Mouse (Mus musculus): ENCODE measurements around the gene Rimkla.
"Not testable (repeated sequence)": the region's sequence is repeated elsewhere in the genome, so short reads cannot be mapped to it uniquely, and the experiment has no call there.

Gene Rimkla

DNA sequence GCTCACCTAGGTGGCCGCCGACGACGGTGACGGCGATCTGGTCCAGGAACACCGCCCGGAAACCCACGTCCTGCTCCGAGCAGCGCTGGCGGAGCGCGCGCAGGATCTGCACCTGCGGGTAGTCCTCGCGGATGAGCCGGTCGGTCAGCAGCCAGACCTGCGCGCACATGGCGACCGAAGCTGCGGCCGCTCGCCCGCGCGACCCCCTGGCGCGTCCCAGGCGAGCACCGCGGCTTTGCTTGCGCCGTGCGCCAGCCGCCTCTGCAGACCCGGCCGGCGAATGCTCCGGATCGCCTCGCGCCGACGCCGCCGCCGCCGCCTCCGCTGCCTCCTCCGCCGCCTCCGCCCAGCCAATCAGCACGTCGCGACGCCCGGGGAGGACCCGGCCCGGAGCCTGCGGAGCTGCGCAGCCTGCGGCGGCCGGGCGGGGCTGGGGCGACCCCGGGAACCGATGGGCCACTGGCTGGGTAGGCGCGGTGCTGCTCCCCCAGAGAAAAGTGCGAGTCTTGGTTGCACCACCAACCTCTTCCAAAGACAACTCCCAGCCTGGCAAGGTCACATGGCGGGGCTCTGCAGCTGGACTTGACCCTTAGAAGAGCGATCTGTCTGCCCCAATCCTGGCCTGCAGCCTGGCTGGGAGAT, at the start of gene Rimkla:
Gene Rimkla, minus strand, starts transcription at position 338 of the 642 bp plus-strand sequence.
- DNase-seq: peak; percentile 79 to 85

GRCm38 (mm10) chr4:119540533-119540890, 48.1 kb upstream of the Rimkla start:
- no peak for DNase-seq

DNA sequence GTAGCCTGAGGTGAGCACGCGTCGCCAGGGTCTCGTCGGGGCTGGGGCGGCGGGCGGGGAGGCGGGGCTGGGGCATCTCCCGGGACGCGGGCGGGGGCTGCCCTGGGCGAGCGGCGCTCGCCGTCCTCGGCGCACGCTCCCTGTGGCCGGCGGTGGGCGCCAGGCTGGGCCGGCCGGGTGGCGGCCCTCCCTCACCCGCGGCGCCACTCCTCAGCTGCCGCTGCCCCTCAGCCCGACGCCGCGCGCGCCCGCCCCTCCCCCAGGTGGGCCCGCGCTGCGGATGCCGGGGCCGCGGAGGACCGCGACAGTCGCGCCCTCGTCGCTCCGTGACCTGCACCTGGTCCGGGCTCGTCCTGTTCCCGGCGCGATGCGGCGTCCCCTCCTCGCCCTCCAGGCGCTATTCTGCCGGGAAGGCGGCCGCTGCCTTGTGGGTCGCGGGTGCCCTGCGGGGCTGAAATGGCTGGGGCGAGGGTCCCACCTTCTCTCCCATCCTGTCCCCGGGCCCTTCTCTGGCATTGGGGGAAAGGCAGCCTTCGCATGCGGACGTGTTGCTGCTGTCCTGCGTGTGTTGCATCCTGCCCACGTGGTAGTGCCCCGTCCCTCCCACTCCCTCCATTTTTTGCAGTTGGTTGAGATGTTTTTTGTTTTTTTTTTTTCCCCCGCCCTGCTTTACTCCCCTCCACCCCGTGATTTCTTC, 47.6 kb upstream of the Rimkla start:
- peak in 1 of 2 experiments; percentile 48 for DNase-seq

- peak; percentile 93 to 95 for DNase-seq
Measured at GRCm38 (mm10) chr4:119539031-119539824, 46.8 kb upstream of the Rimkla start, which contains the start of gene Frg2f1. Gene Frg2f1 (minus strand): TSS chr4:119539529.

DNA sequence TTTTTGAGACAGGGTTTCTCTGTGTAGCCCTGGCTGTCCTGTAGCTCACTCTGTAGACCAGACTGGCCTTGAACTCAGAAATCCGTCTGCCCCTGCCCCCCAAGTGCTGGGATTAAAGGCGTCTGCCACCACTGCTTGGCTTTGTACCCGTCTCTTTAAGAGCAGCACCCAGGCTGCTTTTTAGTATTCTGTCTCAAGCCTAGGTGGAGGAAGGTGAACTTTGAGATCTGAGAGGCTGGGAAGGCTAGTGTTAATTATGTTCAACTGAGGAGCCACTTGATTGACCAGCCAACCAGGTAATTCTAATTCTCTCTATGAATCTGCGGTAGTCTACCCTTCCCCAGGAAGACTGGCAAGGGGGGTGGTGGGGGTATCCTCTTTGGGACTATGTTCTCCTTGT, 45.0 kb upstream of the Rimkla start:
- no peak for DNase-seq

DNA sequence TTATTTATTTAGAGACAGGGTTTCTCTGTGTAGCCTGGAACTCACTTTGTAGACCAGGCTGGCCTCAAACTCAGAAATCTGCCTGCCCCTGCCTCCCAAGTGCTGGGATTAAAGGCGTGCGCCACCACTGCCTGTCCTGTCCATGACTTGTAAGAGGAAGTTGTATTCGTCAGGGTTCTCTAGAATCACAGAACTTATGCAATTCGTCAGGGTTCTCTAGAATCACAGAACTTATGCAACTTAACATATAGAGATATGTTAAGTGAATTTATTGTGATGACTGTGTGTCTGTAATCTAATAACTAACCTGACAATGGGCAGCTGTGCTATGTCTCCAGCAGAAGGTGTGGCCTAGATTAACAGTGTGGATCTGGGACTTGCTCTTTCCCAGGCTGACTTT, 44.2 kb upstream of the Rimkla start, which contains the start of gene Foxj3:
Gene Foxj3, plus strand, starts transcription at position 390 of the 400 bp plus-strand sequence.
- DNase-seq: not testable (repeated sequence)

- no peak for DNase-seq
Measured at GRCm38 (mm10) chr4:119535103-119535502, 42.7 kb upstream of the Rimkla start.

- DNase-seq: peak in 1 of 2 experiments; percentile 32
Measured at GRCm38 (mm10) chr4:119531813-119532212, 39.4 kb upstream of the Rimkla start.

- DNase-seq: no peak
Measured at GRCm38 (mm10) chr4:119526329-119526845, 34.0 kb upstream of the Rimkla start.

GRCm38 (mm10) chr4:119524466-119524865, 32.0 kb upstream of the Rimkla start:
- no peak for DNase-seq

- no peak for DNase-seq
Measured at GRCm38 (mm10) chr4:119524010-119524409, 31.6 kb upstream of the Rimkla start.

GRCm38 (mm10) chr4:119523575-119523974, 31.1 kb upstream of the Rimkla start:
- DNase-seq: no peak

GRCm38 (mm10) chr4:119512731-119513141, 20.3 kb upstream of the Rimkla start:
- no peak for DNase-seq

DNA sequence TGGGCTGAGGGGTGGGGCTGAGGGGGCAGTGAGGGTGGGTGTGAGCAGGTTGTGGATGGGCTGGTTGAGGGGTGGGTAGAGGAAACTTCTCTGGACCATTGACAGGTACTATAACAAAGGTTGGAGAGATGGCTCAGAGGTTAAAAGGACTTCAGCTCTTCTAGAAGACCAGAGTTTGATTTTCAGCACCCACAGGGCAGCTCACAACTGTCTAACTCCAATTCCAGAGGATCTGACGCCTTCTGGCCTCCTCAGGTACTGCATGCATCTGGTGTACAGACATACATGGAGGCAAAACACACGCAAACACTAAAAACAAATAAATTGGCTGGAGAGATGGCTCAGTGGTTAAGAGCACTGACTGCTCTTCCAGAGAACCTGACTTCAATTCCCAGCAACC, 19.2 kb upstream of the Rimkla start:
- no peak for DNase-seq

GRCm38 (mm10) chr4:119498319-119498848, 6.0 kb upstream of the Rimkla start:
- no peak for DNase-seq

DNA sequence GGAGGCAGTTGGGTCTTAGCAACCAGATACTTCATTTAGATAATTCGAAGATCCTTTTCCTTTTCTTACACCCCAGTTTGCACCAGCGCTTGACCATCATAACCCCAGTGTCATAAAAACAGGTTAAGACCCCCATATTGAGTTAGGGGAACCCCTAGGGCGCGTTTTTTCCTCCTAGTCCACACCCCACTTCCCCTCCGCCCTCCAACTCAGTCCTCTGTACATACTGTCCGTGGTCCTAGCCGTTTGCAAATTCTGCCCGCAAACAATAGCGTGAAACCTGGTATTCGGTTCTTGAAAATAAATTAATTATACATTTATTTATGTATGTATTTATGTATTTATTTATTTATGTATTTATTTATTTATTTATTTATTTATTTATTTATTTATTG, 502 bp upstream of the Rimkla start:
- no peak for DNase-seq

DNA sequence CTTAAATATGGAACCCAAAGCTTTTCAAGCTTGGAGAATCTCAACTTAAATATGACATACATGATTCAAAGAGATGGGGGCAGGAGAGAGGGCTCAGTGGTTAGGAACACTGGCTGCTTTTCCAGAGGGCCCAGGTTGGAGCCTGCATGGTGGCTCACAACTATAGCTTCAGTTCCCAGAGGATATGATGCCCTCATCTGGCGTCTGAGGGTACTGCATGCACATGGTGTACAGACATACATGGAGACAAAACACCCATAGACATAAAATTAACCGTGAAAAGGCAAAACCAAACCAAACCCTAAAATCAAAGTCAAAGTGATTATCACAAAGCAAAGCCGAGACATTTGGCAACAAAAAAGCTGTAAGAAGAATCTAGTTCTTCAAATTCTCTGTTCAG, 1.6 kb downstream of the Rimkla start:
- DNase-seq: peak; percentile 67 to 68

DNA sequence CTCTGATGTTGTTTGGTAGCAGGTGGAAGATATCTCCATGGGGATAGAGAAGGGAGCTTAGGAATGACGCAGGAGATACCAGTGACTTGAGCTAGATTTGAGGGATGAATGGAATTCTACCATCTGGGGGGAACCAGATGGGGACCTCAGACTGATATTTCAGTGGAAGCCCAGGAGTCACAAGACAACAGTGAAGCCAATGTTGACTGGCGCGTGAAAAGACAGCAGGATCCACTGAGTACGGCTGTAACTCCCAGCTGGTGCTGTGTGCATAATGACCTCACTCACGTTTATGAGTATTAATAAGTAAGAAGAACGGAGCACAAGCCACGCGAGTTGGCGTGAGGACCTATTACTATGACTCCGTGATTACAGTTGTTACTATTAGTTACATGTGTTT, 2.8 kb downstream of the Rimkla start:
- DNase-seq: no peak

GRCm38 (mm10) chr4:119484882-119485281, 7.5 kb downstream of the Rimkla start:
- no peak for DNase-seq

GRCm38 (mm10) chr4:119483051-119483450, 9.4 kb downstream of the Rimkla start:
- no peak for DNase-seq

DNA sequence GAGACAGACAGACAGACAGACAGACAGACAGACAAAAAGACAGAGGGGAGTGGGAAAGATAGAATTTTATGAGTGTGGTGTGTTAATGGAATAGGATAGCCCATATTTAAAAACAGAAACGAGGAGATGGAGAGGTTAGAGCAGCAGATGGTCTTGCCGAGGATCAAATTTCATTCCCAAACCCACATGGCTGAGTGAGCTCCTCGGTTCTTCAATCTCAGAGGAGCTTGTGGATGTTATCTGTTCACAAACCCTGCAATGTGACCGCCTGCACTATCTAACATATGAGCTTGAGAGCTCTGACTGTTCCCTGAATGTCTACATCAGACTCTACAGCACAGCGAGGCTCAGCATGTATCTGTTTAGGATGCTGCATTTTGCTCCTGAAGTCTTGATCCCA, 19.3 kb downstream of the Rimkla start:
- DNase-seq: no peak

GRCm38 (mm10) chr4:119472545-119472944, 19.9 kb downstream of the Rimkla start:
- no peak for DNase-seq

All from cerebellum, postnatal 36 days (tissue).